Mouse (Mus musculus): ENCODE data around the gene Plpp1. TPM values are rescaled to one million over a fixed set of nuclear protein-coding genes. Genes with fewer than 3 reads are reported as not detected.

Gene Plpp1
- polyA plus RNA-seq, 1 experiment, result 171 TPM

DNA sequence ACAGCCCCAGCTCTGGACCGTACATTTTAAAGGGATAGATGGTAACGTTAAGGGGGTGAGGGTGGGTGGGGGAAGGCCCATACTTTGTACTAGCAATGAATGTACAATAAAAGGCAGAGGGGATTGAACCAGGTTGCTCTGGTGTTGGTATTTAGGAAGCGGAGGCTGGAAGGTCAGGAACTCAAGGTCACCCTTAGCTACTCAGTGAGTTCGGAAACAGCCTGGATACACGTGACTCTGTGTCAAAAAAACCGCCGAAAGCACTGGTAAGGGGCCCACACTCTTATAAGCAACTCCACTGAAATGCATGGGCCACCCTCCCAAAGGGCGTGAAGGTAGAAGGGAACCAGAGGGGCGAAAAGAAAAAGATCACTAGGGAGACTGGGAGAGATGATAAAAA lies 41.2 kb upstream of the Plpp1 start:
- Histone ChIP-seq H3K4me3 (replicated peaks; ENCODE audit: extremely low read depth, low read depth, low read length) (no peak overlapping the region), H3K4me1 (ENCODE audit: control insufficient read depth, insufficient read depth, low read length) (peaks cover 31% of the 10 kb centered on the region)
- TF ChIP-seq CTCF (IDR thresholded peaks at IDR 0.05; ENCODE audit: insufficient read depth, low read length) (no peak), POLR2A (IDR thresholded peaks at IDR 0.05; ENCODE audit: borderline replicate concordance, extremely low read depth, low read depth, low read length) (no peak)
- WGBS, result 93% methylated on average over 9 of the region's 9 CpGs
- no peak for DNase-seq

DNA sequence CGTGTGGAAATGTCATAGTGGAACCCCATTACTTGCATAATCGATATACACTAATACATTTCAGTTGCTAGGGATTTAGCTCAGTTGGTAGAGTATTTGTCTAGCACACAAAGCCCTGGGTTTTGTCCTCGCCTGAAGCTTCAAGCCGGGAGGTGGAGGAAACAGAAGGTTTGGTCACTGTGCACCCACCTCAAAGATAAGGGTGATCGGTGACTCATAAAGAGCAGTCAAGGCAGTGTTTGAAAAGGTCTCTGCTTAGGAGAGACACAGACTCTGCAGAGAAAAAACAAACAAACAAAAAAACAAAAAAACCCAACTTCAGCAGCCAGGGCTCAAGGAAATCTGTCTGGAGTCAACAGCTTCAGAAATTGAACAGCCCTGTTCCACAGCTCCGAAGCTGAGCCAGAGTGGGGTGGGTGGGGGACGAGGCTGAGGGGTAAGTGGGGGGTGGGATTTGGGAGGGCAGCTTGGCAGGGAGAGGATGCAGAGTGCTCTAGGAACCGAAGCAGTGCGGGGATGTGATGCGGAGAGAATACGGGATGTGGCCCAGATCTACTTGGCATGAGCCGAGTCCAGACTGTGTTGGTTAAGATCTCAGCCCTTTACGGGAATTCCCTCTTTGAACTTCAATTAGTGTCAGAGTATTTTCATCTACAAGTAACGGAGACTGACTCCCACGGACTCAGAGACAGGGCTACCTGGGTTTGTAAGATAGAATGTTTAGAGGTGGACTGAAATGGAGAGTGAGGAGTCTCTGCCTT lies 40.6 kb upstream of the Plpp1 start:
- WGBS, result 49% methylated on average over 15 of the region's 15 CpGs
- TF ChIP-seq CTCF (IDR thresholded peaks at IDR 0.05; ENCODE audit: insufficient read depth, low read length) (no peak), POLR2A (IDR thresholded peaks at IDR 0.05; ENCODE audit: borderline replicate concordance, extremely low read depth, low read depth, low read length) (no peak)

DNA sequence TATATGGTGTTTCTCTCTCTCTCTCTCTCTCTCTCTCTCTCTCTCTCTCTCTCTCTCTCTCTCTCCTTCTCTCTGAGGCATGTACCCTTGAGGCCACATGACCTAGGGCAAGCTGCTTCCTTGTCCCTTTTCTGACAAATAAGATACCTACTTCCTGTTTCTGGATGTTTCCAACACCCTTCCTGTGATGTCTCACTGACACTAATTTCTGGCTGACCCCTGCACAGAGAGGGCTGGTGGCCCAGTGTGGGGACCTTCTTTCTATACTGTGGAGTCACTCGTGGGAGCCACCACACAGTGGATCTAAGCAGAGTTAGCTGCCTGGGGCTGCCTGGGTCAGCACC lies 40.1 kb upstream of the Plpp1 start:
- DNase-seq, result no peak
- TF ChIP-seq POLR2A (IDR thresholded peaks at IDR 0.05; ENCODE audit: borderline replicate concordance, extremely low read depth, low read depth, low read length) (no peak), CTCF (IDR thresholded peaks at IDR 0.05; ENCODE audit: insufficient read depth, low read length) (no peak)
- Histone ChIP-seq H3K4me3 (replicated peaks; ENCODE audit: extremely low read depth, low read depth, low read length) (no peak overlapping the region), H3K4me1 (ENCODE audit: control insufficient read depth, insufficient read depth, low read length) (peaks cover 32% of the 10 kb centered on the region)
- WGBS, result 12% methylated on average over 1 of the region's 1 CpGs

More for the DNA sequence above, 40.6 kb upstream of the Plpp1 start:
- Histone ChIP-seq H3K4me3 (replicated peaks; ENCODE audit: extremely low read depth, low read depth, low read length) (no peak overlapping the region), H3K4me1 (ENCODE audit: control insufficient read depth, insufficient read depth, low read length) (peaks cover 29% of the 10 kb centered on the region)
- DNase-seq, result no peak

DNA sequence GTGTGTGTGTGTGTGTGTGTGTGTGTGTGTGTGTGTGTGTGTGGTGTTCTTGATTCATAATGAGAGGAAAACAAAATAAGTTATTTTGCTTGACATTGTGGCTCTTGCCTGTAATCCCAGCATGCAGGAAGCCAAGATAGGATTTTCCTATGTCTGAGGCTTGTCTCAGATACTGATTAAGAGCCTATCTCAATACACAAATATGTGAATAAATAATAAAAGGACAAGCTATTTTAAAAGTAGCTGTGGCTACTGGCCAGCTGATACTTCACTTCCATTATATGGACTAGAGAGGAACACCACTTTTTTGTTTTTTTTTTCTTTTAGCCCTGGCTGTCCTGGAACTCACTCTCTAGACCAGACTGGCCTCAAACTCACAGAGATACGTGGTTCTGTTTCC lies 38.8 kb upstream of the Plpp1 start:
- H3K4me1 ChIP-seq (ENCODE audit: control insufficient read depth, insufficient read depth, low read length), result peaks cover 33% of the 10 kb centered on the region
- 21% methylated on average over 1 of the region's 1 CpGs for WGBS
- no peak for TF ChIP-seq POLR2A (IDR thresholded peaks at IDR 0.05; ENCODE audit: borderline replicate concordance, extremely low read depth, low read depth, low read length)
- TF ChIP-seq CTCF (IDR thresholded peaks at IDR 0.05; ENCODE audit: insufficient read depth, low read length), result no peak
- DNase-seq, result no peak
- no peak overlapping the region for H3K4me3 ChIP-seq (replicated peaks; ENCODE audit: extremely low read depth, low read depth, low read length)

DNA sequence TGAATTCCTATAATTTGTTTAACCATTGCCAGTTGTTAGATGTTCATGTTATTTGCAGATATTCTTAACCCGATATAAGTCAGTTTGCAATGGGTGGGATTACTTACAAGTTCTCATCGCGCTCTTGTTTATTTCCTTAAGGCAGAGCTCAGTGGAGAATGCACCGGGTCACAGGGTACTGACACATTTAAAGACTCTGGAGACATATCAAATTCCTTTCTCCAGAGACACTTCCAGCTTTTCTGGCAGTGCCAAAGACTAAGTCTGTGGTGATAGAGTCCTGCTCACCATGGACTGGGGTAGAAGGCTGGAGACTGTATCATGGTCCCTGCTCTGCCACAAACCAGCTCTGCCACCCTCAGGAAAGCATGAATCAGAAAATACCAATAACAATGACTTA lies 38.0 kb upstream of the Plpp1 start:
- H3K4me1 ChIP-seq (ENCODE audit: control insufficient read depth, insufficient read depth, low read length), result peaks cover 33% of the 10 kb centered on the region
- DNase-seq, result no peak

DNA sequence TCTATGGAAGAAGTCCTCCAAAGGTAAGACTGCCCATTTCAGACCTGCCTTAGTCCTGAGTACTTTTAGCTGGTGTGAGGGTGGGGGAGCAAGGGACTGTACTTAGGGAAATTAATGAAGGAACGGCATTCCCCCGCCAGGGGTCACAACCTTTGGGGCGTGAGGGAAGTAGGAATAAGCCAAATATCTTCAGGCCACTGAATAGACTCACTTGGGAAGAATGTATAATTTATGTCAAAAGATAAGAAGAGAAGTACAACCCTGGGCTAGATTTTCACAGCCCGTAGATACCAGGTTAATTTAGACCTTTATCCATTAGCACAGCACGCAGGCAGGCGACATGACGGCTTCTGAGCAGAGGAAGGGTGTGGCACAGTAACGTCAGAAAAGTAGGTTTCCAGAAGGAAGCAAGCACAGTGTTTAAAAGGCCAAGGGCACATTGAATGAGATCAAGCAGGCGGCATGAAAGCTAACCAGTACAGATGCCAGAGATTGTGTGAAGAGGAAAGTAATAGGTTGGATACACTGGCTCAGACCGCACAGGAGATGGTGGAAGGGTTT lies 37.0 kb upstream of the Plpp1 start:
- TF ChIP-seq POLR2A (IDR thresholded peaks at IDR 0.05; ENCODE audit: borderline replicate concordance, extremely low read depth, low read depth, low read length) (no peak), CTCF (IDR thresholded peaks at IDR 0.05; ENCODE audit: insufficient read depth, low read length) (no peak)
- Histone ChIP-seq H3K4me1 (ENCODE audit: control insufficient read depth, insufficient read depth, low read length) (peaks cover 33% of the 10 kb centered on the region), H3K4me3 (replicated peaks; ENCODE audit: extremely low read depth, low read depth, low read length) (no peak overlapping the region)
- DNase-seq, result no peak
- WGBS, result 40% methylated on average over 10 of the region's 10 CpGs

More for the DNA sequence above, 38.0 kb upstream of the Plpp1 start:
- no peak overlapping the region for H3K4me3 ChIP-seq (replicated peaks; ENCODE audit: extremely low read depth, low read depth, low read length)
- 37% methylated on average over 4 of the region's 4 CpGs for WGBS
- no peak for TF ChIP-seq POLR2A (IDR thresholded peaks at IDR 0.05; ENCODE audit: borderline replicate concordance, extremely low read depth, low read depth, low read length)
- no peak for TF ChIP-seq CTCF (IDR thresholded peaks at IDR 0.05; ENCODE audit: insufficient read depth, low read length)

DNA sequence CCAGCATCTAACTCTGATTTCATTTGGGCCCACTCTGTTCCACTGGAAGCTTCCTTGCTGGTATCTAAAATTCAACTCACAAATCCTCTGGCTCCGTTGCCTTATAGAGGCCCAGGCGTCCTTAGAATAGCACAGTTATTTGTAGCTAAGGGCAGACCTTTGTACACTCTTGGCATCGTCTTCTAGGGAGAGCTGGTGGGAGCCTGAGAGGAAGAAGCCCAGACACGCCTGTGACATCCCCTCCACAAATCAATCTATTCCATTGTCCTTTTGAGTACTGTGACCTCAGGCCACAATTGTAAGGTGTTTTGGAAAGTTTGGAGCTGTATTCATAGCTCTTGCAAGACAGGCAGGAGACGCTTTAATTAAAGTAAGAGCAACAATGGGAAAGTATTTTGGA lies 36.0 kb upstream of the Plpp1 start:
- WGBS, result 41% methylated on average over 5 of the region's 5 CpGs
- TF ChIP-seq CTCF (IDR thresholded peaks at IDR 0.05; ENCODE audit: insufficient read depth, low read length), result no peak
- TF ChIP-seq POLR2A (IDR thresholded peaks at IDR 0.05; ENCODE audit: borderline replicate concordance, extremely low read depth, low read depth, low read length), result no peak
- peaks cover 33% of the 10 kb centered on the region for H3K4me1 ChIP-seq (ENCODE audit: control insufficient read depth, insufficient read depth, low read length)
- no peak for DNase-seq
- H3K4me3 ChIP-seq (replicated peaks; ENCODE audit: extremely low read depth, low read depth, low read length), result no peak overlapping the region

DNA sequence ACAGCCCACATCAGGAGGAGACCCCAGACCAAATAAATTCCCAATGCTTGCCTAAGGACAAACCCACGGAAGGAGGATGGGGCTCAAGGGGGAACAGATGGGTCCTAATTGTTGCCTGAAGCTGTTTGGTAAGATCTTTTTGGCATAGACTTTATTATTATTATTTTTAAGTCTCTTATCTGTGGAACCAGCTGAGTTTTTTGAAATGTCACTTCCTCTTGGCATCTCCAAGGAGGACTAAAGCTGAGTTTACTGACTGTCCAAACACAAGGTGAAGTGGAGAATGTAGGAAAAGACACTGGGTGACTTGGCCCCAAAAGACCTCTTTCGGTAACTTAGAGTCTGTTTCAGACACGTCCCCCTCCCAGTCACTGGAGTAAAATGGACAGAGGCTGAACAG lies 34.9 kb upstream of the Plpp1 start:
- Histone ChIP-seq H3K4me3 (replicated peaks; ENCODE audit: extremely low read depth, low read depth, low read length) (no peak overlapping the region), H3K4me1 (ENCODE audit: control insufficient read depth, insufficient read depth, low read length) (peaks cover 32% of the 10 kb centered on the region)
- DNase-seq, result no peak
- 50% methylated on average over 3 of the region's 3 CpGs for WGBS
- TF ChIP-seq CTCF (IDR thresholded peaks at IDR 0.05; ENCODE audit: insufficient read depth, low read length) (no peak), POLR2A (IDR thresholded peaks at IDR 0.05; ENCODE audit: borderline replicate concordance, extremely low read depth, low read depth, low read length) (no peak)

DNA sequence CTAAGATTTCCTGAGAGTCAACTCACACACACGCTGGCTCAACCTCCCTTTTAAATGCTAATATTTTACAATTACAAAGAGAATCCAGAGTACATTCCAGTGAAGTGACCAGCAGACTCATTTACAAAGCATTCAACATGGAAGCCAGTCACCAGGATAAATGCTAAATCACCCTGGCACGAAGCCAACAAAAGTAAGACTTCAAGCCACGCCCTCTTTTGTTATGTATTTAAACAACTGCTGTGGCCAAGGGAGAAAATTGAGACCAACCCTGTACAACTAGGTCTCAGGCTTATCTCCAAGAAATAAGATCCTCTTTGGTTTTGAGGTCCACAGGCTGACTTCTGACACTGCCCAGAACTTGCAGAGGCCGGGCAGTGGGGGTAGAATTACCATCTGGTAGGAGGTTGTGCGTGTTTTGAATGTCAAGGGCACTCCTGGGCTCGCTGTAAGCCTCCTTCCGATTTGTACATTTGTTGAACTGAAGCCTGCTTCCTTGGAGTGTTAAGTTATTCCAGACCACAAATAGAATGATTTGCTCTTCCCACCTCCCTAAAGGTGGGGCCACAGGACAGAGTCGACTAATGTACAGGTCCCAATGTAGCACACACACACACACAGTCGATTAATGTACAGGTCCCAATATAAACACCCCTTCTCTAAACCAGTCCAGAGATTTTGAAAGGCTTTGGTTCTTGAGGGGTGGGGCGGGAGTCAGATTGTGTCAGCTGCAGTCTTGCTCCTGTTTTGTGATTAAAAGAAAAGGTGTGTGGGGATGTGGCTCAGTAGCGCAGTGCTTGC lies 29.9 kb upstream of the Plpp1 start:
- TF ChIP-seq POLR2A (IDR thresholded peaks at IDR 0.05; ENCODE audit: borderline replicate concordance, extremely low read depth, low read depth, low read length) (no peak), CTCF (IDR thresholded peaks at IDR 0.05; ENCODE audit: insufficient read depth, low read length) (no peak)
- WGBS, result 19% methylated on average over 11 of the region's 11 CpGs
- Histone ChIP-seq H3K4me1 (ENCODE audit: control insufficient read depth, insufficient read depth, low read length) (peaks cover 24% of the 10 kb centered on the region), H3K4me3 (replicated peaks; ENCODE audit: extremely low read depth, low read depth, low read length) (no peak overlapping the region)
- DNase-seq, result no peak
